Mouse (Mus musculus): ENCODE measurements around the gene Pi4kb.

The Pi4kb gene

DNA sequence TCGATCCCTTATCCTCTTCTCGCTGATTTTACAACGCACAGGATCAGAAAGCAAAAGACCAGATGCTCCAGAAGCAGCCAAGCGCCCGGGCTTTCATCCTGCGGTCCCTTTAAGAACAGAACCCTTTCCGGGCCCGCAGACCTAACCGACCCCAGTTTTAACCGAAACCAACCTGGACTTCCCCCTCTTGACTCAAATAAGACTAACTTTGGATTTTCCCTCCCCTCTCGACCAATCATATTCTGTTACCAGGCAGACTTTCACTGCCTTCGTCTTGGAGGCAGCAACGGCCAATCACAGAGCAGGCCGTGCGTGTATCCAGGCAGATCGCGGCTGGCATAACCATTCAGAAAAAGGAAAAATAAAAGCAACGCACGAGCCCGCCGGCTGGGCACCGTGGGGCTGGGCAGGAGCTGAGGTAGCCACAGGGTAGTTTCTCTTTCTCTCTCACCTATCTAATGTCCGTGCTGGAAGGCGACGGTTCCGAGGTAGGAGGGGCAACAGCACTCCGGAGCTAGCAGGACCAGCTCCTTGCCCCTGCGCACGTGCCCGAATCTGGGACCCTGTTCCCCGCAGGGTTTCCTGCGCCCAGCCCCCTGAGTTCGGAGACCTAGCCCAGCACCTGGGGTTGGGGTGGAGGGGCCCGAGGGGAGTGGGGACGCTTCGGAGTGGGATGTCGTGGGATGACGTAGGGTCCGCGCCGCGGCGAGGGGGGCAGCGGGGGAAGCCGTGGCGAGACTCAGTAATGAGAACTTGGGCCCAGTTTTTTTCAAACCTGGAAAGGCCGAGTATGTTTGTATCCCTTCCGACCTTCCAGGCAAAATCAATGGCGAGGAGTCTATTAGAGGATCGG lies 20.5 kb upstream of the Pi4kb start, which contains the start of gene Rfx5:
Gene Rfx5 (plus strand): TSS at position 312 of the 853 bp plus-strand sequence.
- DNase-seq (ENCODE audit: low read depth, low spot score), result peak; percentile 98

DNA sequence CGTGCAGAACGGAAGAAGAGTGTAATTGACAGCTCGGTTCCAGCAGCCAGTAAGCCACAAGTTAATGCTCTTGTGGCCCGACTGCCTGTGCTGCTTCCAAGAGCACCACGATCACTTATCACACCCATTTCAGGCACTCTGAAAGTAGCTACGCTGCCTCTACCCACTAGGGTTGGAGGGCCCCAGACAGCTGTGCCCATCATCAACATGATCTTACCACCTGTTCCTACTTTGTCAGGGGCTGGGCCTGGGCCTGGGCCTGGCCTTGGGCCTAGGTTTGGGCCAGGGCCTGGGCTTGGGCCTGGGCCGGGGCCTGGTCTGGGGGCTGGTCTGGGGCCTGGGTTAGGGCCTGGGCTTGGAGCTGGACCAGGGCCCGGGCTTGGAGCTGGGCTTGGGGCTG lies 16.2 kb upstream of the Pi4kb start:
- DNase-seq (ENCODE audit: low read depth, low spot score), result no peak

DNA sequence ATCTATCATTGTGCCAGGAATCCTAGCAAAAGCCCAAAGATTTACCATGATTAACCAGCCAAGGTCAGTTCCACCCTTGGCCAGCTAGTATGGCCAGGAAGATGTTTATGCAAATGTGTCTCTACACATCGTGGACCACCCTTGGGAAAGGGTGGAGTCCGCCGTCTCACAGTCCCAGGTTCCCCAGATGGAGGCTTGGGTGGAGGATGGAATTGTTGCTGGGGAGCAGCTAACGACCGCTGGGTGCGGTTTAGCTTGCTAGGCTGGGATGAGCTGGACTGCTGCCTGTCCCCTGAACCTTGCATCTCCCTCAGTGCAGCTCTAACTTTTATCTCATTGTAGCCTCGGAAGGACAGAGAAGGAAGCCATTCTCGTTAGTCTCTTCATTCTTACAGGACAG lies 14.7 kb upstream of the Pi4kb start:
- DNase-seq (ENCODE audit: low read depth, low spot score), result no peak

DNA sequence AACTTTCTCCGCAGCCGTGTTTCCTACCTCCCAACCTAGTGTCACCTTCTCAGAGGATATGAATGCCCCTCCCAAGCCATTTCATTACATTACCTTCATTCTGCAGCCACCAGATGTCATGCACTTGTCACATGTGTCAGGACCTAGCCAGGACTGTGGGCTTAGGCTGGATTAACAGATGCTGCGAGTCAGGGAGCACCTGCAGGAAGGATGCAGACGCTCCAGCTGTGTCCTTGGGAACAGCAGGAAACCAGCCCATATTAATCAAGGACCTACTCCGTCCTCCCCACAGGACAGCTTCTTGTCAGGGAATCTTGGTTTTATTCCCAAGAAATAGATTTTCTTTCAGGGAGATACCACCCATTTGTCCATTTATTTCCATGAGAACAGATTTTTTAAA lies 14.2 kb upstream of the Pi4kb start:
- DNase-seq (ENCODE audit: low read depth, low spot score), result no peak

DNA sequence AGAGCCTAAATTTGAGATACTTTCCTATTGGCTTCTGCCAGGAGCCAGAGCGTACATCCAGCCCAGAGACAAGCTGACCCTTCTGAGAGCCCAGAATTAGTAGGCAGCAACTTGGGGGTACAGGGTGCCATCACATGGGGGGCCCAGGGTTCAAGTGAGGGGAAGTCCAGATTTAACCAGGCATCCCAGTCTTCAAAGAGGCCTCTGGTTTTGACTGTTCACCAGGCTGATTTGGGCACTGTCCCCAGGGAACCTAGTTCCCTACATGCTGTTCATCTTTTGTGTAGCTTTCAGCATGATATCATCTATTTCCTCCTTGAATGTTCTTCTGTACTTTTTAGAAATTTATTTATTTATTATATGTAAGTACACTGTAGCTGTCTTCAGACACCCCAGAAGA lies 9.5 kb upstream of the Pi4kb start:
- no peak for DNase-seq (ENCODE audit: low read depth, low spot score)

DNA sequence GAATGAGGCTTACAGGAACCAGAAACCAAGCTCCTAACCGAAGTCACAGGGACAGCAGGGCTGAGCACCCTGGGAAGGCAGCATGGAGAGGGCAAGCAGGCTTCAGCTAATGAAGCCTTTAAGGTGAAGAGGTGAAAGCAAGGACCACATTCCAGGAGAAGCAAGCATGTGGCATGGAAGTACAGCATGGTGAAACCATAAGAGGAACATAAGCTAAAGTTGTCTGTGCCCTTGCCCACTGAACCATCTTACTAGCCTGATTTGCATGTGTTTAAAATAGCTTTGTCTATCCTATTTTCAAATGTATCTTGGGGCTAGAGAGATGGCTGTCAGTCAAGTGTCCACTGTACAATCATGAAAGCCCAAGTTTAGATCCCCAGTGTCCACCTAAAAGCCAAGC lies 8.7 kb upstream of the Pi4kb start:
- no peak for DNase-seq (ENCODE audit: low read depth, low spot score)

DNA sequence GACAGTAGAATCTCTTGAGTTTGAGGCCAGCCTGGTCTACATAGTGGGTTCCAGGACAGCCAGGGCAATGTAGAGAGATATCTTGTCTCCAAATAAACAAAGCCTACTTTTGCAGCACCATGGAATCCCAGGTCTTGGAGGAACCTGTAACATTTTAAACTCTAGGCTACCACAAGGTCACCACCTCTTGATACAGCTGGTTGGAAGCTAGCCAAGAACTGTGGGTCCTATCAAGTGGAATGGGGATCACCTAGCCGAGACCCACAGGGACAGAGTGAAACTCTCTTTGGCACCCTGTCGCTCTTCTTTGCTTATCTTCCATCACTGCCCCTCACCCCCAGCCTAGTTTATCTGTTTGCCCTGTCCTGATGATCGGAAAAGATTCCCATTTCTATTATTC lies 2.0 kb upstream of the Pi4kb start:
- no peak for DNase-seq (ENCODE audit: low read depth, low spot score)

DNA sequence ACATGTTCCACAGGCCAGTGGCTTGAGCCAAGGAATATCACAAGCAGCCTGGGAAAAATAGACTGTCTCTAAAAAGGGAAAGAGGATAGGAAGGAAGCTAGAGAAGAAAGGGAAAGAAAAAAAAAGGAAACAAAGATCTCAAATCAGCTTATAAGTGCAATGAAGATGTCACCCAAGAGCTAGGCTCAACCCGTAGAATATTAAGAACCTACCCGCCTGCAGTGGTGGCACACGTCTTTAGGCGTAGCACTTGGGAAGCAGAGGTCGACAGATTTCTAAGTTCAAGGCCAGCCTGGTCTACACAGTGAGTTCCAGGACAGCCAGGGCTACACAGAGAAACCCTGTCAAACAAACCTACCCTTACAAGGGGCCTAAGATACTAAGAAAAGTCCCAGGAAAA lies 911 bp upstream of the Pi4kb start:
- no peak for DNase-seq (ENCODE audit: low read depth, low spot score)

DNA sequence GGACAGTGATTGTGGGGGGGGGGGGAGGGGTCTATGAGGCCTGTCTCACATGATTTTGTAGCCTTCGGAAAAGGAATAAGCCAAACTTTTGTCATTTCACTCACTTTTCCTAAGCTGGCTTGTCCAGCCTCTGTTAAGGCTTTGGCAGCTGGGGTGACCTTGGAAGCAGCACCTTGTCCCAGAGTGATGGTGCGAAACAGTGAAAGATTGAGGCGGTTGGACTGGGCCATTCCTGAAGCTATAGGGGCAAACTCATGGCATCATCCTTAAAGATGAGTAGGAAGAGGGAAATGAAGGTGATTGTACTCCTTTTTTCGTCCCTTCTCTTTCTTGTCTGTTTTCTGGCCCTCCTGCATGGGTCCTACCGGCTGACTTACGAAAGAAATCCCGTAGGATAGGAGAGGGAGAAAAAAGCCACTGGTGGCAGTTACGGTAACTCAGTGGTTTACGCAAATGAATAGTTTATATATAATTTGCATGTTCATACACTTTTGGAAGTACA lies 454 bp upstream of the Pi4kb start:
- DNase-seq (ENCODE audit: low read depth, low spot score), result no peak

DNA sequence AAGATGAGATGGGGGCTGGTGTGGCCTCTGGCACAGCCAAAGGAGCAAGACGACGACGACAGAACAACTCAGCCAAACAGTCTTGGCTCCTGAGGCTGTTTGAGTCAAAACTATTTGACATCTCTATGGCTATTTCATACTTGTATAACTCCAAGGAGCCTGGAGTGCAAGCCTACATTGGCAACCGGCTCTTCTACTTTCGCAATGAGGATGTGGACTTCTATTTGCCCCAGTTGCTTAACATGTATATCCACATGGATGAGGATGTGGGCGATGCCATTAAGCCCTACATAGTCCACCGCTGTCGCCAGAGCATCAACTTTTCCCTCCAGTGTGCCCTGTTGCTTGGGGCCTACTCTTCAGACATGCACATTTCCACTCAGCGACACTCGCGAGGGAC lies 9.8 kb downstream of the Pi4kb start:
- DNase-seq (ENCODE audit: low read depth, low spot score), result no peak

DNA sequence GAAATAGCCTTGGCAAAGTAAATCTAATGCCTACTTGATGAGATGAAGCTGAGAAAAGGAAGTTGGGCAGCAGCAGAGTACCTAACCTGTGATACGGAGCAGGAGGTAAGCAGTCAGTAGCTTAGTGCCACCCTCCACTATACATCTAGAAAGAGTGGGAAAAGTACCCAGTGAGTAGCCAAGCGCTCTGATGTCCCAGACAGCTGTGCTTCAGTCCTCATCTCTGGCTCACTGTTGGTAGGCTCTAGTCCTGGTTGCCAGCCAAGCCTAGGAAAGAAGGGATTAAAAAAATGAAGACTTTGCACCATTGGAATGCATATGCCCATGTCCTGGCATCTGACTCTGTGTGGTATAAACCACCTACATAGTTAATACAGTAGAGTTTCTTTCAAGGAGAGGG lies 11.0 kb downstream of the Pi4kb start:
- no peak for DNase-seq (ENCODE audit: low read depth, low spot score)

DNA sequence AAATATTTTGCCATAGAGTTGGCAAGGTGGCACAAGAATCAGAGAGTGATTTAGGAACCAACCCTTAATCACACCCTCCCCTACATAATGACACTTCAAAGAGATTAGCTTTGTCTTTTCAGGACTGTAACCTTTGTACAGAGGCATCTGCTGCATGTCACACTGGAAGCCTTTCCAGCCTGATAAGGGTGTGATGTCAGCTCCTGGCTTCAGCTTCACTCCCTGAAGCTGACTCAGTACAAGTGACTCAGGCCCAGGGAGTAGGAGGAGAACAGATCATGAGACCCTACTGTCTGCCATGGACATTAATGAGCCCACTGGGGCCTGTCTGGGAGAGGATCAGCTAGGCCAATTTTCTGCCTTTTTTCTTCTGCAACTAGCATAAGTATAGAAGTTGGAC lies 13.0 kb downstream of the Pi4kb start:
- DNase-seq (ENCODE audit: low read depth, low spot score), result no peak

DNA sequence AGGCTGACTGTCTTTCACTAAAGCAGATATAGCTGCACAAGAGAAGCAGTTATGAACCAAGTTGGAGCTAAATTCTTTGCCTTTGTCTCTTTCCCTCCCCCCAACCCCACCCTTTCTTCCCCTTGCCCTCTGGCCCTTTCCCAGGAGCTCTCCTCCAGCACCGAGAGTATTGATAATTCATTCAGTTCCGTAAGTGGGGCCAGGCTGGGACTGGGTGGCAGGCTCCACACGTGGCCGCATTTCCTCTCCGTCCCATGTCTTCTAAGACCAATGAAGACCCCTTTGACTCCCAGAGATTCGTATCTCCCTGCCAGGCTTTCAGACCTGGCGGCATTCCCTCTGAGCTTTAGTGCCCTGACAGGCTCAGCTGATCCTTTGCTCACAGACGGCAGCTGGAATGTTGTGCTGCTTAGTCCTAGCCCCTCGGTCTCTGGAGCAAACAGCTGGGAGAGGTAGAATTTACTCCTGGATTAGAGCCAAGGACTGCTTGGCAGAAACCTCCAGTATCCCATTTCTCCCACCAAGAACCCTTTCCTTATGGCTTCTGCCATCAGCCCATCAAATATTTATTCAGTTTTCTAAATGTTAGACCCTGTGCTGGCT lies 14.7 kb downstream of the Pi4kb start:
- DNase-seq (ENCODE audit: low read depth, low spot score), result no peak

DNA sequence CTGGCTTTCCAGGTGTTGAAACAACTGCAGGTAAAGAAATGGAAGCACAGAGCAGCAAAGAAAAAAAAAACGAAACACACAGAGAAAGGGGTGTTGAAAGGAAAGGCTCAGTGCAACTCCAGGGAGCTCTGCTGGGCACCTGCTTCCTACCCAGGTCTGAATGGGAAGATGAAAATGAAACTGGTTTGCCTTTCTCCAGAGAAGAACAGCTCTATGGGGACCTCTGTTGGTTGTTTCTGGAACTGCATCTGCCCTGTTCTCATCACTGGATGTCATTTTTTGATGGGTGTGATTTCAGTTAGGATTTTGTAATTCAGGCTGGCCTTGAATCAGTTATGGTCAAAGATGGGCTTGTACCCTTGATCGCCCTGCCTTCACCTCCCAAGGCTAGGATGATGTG lies 22.4 kb downstream of the Pi4kb start:
- peak; percentile 82 for DNase-seq (ENCODE audit: low read depth, low spot score)

DNA sequence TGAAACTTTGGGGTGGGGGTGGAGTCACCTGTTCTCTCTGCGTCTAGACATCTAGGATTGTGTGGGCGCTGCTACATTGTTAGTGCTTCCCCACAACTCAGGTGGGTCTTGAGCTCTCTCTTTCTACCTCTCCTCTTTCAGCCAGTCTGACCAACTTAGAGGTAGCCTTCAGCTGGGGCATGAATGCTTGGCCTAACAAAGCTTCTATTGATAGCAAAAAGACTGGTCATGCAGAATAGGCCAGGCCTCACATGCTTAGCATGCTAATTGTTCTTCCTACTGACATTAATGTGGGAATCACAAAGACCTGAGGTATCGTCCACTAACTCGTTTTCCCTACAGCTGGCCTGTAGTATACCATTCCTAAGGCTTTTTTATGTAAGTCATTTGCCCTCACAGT lies 28.0 kb downstream of the Pi4kb start:
- DNase-seq (ENCODE audit: low read depth, low spot score), result no peak

DNA sequence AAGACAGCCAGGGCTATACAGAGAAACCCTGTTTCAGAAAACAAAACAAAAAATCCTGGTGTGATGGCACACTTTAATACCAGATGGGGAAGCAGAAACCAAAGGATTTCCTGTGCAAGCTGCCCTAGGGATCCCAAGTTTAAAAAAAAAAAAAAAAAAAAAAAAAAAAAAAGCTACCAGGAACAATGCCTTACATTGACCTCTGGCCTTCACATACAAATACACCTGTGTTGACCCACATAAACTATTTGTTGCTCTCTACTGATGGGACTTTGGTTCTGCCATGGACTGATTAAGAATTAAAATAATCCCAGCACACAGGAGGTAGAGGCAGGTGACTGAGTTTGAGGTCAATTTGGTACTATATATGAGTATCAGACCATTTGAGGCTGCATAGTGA lies 28.7 kb downstream of the Pi4kb start:
- no peak for DNase-seq (ENCODE audit: low read depth, low spot score)

DNA sequence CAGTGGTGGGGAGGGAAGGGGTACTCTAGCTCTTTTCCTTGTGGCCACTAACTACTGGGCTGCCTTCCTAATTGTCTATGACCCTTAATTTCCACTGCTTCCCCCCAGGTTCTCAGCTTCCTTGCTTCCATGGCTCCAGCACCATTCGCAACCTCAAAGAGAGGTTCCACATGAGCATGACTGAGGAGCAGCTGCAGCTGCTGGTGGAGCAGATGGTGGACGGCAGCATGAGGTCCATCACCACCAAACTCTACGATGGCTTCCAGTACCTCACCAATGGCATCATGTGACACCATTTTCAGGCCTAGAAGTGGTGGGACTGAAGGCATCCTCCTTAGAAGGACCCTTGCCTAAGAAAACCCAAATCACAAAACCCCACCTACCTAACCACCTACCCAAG lies 31.1 kb downstream of the Pi4kb start:
- DNase-seq (ENCODE audit: low read depth, low spot score), result no peak

DNA sequence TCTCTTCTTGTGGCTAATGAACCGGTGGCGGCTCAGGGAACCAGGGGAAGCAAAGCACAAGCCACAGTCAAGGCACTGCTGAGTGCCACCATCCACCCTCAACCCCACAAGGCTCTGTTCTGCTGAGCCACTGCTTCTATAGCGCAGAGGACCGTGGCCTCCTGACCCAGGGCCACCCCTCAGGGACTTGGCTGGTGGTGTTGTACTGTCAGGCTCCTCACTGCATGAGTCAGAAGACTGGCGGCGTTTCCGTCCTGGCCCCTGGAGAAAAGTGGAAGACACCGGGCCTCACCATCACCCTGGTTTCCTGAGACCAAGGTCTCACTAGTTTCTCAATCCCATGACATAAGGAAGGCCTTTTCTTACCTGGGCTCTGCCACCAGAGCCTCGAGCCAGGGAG lies 33.2 kb downstream of the Pi4kb start:
- no peak for DNase-seq (ENCODE audit: low read depth, low spot score)

DNA sequence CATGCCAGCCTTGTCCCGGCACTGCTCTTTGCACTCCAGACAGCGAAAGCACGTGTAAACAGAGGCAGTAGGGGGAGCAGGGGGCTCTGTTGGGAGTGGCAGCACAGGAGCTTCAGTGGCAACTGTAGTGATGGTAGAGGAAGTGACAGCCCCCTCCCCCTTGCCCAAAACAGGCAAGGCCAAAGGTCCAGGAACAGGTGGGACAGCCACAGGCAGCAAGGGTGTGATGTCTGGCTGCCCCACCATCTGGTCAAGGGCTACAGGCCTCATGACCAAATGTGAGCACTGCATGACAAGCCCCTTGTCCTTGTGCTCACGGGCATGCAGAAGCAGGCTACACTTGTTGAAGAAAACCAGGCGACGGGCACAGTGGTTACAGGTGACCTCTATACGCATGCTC lies 35.9 kb downstream of the Pi4kb start:
- DNase-seq (ENCODE audit: low read depth, low spot score), result no peak

DNA sequence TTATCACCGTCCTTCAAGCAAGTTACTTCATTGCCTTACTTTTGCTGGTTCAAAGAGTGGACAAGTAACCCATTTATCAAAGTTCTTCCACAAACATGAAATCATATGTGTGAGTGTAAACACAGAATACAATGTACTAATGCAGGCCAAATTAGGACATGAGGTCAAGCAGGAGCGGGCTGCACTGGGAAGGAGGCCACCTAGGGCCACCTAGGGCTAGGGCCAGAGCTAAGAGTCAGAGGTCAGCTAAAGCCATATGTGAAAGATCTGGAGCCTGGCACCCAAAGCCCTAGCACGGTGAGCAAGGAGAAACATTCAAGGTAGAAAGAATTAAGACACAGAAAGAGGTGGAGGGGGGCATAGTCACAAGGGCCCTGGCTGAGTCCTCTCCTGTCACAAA lies 38.5 kb downstream of the Pi4kb start:
- DNase-seq (ENCODE audit: low read depth, low spot score), result no peak

DNA sequence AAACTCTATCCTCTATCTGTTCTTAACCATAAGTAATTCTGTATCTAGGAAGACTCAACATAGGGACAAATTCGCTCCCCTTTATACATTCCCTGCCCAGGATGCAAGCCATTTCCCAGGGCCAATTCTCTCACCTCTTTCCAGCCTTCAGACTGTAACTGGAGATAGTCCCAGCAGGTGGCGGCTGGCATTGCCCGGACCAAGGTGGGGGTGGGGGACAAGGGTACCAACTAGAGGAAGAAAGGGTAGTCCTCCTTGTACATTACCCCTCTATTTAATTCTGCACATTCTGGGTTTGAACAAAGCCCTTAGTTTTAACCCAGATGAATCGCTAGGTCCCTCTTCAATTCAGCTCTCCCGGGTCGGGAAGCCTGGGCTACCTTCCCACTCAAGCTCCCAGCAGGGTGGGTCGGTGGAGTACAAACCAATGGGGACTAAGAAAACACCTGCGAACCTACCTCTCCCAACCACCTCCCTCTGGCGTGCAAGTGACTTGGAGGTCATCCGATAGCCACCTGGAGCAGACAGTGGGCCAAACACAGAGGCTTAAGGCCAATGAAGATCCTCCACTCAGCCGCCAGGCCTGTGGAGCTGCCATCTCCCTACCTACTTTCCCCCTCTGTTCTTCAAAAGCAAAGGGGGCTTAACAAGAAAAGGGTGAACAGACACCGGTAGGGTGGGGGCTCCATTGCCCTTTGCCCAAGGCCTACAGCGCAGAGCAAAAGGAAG lies 39.3 kb downstream of the Pi4kb start:
- DNase-seq (ENCODE audit: low read depth, low spot score), result no peak

DNA sequence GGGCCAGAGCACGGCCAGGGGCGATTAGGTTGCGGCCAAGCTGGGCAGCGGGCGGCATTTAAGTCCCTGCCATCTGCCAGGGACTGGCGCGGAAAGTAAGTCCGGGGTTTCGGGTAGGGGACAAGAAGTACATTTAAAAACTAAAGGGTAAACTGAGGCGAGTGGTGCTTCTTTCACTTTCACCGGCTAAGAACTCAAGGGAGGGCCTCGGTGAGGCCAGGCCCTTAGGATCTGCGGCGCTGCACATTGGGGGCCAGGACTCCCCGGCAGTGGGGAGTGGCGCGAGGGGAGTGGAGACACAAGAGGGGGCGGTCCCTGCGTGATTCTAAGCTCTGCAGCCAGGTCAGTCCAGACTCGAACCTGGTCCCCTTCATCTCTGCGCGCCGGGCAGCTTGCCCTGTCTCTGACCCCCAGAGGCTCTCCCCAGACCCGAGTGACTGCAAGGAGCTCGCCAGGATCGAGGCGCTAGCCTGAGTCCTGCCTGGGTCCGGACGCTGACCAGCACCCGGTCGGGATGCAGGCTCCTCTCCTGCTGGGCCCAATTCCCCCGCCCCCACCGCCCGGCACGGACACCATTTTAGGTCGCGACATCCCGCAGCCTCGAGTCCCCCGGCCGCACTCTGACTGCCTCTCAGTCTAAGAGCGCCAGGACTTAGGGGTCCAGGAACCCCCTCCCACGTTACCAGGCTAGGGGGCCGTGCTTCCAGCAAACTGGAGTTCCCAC lies 40.1 kb downstream of the Pi4kb start:
- peak; percentile 56 for DNase-seq (ENCODE audit: low read depth, low spot score)
